Comparison of ENCODE assay signal across 8 mouse cellular contexts in genomic region chr4:88788402-88788801, GRCm38 (mm10). TPM values are rescaled to one million over a fixed set of nuclear protein-coding genes. Genes with fewer than 3 reads are reported as not detected.
A peak's percentile ranks its signal among the peaks of the same experiment; 100 is the strongest.
DNase-seq lines count a peak whose midpoint lies in the region.
"Not testable (repeated sequence)": the region's sequence is repeated elsewhere in the genome, so short reads cannot be mapped to it uniquely, and the experiment has no call there.

Gene Gm13277, plus strand, starts transcription at chr4:88788632.

- DNase-seq in adrenal gland, adult 18-20 months (ENCODE audit: low spot score in 2 of 2): peak; percentile 32 to 39
- DNase-seq in cerebellum, postnatal 10 days: peak; percentile 74 to 82
- peak; percentile 60 for DNase-seq in gastrocnemius, postnatal 14 days
- DNase-seq in kidney, adult 11 months: peak; percentile 79
- peak; percentile 48 to 68 for DNase-seq in layer of hippocampus, postnatal 10 days (ENCODE audit: low spot score in 2 of 2)
- peak; percentile 78 to 79 for DNase-seq in lung, adult 18-20 months
- DNase-seq in right cerebral cortex, postnatal 14 days: peak; percentile 48
- peak; percentile 75 for DNase-seq in thymus, postnatal 14 days

- intact Hi-C loops in gastrocnemius, postnatal 14 days (cut with DNase I; ENCODE audit: low total_unique reads): not testable (repeated sequence)

RNA-seq across cellular contexts. Expression of gene Gm13277, which starts in this region (rescaled TPM):
- total RNA-seq in adrenal gland, adult 18-20 months (2021): not detected
- not detected for total RNA-seq in gastrocnemius, postnatal 14 days (2021)
- not detected for total RNA-seq in layer of hippocampus, postnatal 10 days (2021)

Comparison
In these comparisons a context has a peak if more than half of its experiments do, and no peak if none do; other contexts are left out.
1. Peak in every context shown above with its lines: DNase-seq.
2. Peak in DNase-seq in adrenal gland, adult 18-20 months; RNA of the gene not detected or under 1 TPM.
3. Peak in DNase-seq in gastrocnemius, postnatal 14 days; RNA of the gene not detected or under 1 TPM.
4. Peak in DNase-seq in layer of hippocampus, postnatal 10 days; RNA of the gene not detected or under 1 TPM.